Mouse (Mus musculus) layer of hippocampus, adult 11-12 months (tissue): ENCODE data around the gene Retsat.

Experiments
- DNase-seq: peaks from one replicate; pipeline ENCODE4 v3.0.0; 2022; ENCODE audit warnings: low spot score

The Retsat gene

GRCm38 (mm10) chr6:72623661-72624402 lies 25.6 kb downstream of the Retsat start:
- no peak for DNase-seq

DNA sequence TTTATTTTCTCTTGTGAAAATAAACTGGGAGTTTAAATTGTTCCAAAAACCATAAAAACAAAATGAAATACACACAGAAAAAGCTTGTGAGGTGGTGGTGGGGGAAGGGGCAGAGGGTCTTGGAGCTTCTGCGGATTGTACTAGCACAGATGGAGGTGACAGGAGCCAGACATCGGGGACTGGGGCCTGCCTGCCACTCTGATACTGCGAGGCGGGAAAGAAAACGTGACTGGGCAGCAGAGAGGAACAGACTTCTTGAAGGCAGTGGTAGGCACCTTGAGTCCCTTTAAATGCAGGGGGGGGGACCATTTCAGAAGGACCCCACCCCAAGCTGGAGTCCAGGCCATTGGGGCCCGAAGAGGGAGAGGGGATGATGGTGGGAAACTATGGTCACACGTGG lies 28.1 kb downstream of the Retsat start:
- no peak for DNase-seq

DNA sequence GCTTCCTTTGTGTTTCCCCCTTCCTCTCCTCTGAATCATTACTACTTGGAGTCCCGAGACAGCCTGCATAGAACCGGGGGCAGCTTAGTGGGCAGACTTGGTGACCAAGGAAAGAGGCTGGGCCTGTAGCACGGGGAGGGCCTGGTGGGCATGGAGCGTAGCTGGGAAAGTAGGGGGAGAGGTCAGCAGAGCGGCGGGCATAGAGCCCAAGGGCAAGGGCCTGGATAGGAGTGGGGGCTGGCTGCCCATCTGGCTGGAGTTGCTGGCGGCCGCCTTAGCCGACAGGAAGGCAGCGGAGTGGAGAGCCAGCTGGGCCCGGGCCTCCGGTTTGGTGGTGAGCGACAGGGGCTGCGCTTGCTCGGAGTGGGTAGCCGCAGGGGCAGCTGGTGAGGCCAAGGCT lies 29.0 kb downstream of the Retsat start:
- no peak for DNase-seq

- DNase-seq: no peak
These were observed 32.1 kb downstream of the Retsat start for GRCm38 (mm10) chr6:72630370-72630769.

DNA sequence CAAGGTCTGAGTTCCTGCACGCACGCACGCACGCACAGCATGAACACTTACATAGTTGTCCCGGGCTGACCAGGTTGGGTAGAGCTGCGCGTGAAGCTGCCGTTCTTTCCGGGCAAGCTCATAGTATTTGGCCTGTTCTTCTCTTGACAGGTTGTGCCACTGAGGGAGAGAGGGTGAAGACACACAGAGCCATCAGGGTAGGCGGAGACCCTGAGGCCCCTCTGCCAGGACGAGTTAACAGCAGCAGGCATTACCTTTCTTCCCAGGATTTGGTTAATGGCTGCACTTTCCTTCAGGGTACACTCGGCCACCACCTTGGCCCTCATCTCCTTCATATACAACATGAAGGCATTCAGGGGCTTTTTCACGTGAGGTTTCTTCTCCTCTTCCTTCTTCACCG lies 32.7 kb downstream of the Retsat start:
- no peak for DNase-seq

DNA sequence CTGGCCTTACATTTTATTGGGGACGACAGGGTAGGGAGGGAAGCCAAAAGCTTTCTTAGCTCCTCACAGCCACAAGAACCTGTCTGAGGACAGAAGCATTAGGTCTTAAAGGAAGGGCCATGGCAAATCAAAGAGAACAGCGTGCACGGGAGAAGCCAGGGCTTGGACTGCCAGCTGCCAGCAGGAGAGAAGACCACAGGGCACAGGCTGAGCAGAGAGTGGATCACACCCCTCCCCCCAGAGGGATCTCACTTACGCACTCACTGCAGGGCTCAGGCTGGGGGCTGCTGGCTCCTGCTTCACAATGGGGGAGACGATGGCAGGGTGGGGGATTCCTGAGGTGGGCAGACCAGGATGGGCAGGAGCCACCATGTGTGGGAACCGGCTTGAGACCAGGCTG lies 33.4 kb downstream of the Retsat start:
- no peak for DNase-seq

DNA sequence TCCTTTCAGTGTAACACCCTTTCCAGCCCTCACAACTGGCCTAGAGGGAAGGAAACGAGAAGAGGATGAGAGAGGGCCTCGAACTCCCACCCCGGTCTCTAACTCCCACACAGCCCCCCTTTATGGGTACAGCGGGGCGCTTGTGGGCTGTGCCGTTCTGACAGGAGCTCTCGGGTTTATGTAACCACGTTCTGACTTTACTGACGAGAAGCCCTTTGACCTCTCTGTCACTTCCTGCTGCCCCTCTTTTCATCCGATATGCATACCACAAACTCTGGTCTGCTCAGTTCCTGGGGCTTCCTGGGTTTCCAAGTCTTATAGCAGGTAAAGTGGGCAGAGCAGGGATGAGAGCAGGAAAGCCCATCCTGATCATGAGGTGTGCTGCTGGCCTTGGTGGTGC lies 36.0 kb downstream of the Retsat start:
- DNase-seq: no peak

GRCm38 (mm10) chr6:72635760-72636431 lies 37.6 kb downstream of the Retsat start:
- peak; percentile 74 for DNase-seq

DNA sequence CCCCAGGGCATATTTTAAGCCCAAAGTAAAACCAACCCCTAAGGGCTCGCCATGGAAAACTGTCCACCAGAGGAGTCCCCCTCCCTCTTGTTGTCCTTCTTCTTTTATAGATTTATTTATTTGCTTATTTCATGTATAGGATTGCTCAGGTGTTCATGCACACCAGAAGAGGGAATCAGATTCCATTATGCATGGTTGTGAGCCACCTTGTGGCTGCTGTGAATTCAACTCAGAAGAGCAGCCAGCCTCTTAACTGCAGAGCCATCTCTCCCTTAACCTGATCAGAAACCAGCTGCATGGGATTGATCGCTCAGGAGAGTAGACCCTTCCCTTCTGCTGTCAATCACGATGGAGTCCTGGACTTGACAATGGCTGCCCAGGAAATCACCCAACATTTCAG lies 38.7 kb downstream of the Retsat start:
- no peak for DNase-seq

GRCm38 (mm10) chr6:72641218-72641954 lies 43.1 kb downstream of the Retsat start:
- DNase-seq: no peak

DNA sequence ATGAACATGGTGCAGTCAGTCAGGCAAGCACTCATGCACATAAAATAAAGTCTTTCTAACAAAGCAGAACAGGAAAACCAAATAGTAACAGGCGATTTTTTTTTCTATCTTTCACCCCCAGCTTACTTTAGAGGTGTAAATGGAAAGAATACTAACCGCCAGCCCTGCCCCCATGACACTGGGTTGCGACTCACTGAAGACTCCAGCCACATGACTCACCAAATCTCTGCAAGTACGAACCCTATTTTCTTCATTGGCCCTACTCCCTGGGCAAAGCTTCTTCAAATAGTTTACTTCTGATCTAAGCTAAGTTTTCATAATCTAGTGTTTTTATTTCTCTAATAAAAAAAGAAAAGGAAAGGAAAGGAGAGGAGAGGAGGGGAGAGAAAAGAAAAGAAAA lies 46.3 kb downstream of the Retsat start:
- no peak for DNase-seq

DNA sequence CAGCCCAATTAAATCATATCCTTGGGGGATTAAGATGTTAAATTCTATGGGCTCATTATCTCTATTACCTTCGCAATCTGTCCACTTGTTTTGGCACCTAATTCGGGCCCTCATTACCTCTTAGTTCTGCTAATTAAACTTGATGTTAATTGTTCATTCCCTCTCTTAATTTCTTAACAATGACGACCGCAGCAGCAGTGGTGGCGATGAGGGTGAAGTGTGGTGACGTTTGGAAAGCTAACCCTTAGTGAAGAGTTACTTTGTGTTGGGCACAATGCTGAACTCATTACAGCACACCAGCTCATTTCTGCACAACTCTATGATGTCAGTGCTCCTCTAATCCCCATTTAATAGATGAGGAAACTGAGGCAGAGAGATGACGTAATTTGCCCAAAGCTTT lies 47.1 kb downstream of the Retsat start:
- no peak for DNase-seq

DNA sequence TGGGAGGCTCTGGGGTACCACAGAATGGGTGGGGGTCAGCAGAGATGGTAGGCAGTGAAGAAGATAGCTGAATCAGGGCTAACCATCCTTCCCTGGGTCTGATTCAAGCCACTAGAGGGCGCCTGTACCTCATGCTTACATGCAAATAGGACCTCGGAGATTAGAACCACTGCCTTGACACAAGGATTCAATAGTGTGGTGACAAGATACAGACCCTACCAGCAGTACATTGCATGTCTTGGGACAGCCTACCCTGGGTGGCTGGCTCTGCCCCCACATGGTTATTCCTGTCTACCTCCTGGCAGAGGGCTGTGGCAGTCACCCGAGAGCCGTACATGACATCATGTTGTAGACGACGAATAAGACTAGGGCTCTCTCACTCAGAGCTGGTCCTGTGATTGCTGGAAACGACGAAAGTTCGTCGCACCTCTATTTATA lies 49.1 kb downstream of the Retsat start:
- peak; percentile 81 for DNase-seq

DNA sequence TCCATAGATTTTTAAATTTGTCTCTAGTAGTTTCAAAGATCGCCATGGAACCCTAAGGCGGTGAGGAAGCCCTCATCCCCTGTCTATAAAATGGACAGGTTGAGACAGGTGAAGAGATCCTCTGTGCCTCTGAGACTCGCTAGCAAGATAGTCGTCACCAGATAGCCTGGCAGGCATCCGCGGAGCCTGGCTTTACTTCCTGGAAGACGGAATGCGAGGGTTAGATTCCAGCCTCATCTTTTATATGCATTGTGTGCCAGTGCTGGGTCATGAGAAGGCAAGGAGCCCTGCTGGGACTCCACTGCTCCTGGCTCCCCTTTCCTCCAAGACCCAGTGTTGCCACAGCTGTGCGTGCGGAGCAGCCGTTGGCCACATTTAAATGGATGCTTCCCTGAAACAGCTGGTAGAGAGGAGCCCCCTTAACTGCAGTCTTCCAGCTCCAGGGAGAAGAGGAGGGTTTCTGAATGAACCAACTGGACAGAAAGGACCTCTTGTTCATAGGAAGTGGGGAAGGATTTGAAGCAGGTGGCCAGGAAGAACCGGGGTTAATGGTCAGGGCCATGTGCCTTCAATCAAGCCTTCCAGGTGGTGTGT lies 49.8 kb downstream of the Retsat start:
- no peak for DNase-seq

DNA sequence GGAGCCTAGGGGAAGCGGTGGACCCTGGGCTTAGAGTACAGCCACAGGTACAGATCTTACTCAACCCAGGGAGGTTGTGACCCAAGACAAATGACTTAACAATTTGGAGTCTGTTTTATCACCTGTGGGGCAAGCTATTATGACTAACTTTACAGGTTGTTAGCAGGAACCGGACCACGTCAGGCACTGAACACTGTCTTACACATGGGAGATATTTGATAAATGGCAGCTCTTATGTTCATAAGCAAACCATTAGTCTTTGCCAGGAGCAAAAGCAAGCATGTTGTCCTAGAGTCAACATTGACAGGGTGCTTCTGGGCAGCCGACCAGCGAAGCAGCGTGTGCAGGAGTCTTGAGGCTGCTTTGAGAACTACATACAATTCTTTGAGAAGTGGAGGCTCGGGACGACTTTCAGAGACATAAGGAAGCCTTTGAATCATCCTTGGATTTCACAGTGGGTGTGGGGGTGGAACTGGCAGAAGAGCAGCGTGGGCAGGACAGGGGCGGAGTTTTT lies 52.1 kb downstream of the Retsat start:
- peak; percentile 62 for DNase-seq

GRCm38 (mm10) chr6:72653419-72653818 lies 55.1 kb downstream of the Retsat start:
- DNase-seq: no peak

DNA sequence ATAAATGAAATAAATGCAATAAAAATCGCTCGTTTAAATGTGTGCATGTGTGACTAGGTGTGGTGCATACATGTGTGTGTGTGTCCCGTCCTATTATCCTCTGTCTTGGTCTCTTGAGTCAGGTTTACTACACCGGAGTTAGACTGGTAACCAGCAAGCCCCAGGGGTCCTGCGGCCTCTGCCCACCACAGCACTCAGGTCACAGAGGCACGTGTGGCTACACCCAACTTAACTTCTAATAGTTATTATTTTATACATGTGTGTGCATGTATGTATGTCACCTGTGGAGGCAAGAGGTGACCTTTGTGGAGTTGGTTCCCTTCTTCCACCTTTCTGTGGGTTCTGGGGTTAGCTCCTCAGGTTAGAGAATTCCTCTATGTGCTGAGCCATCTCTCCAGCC lies 56.1 kb downstream of the Retsat start:
- DNase-seq: no peak

GRCm38 (mm10) chr6:72655309-72656052 lies 57.2 kb downstream of the Retsat start:
- DNase-seq: no peak

DNA sequence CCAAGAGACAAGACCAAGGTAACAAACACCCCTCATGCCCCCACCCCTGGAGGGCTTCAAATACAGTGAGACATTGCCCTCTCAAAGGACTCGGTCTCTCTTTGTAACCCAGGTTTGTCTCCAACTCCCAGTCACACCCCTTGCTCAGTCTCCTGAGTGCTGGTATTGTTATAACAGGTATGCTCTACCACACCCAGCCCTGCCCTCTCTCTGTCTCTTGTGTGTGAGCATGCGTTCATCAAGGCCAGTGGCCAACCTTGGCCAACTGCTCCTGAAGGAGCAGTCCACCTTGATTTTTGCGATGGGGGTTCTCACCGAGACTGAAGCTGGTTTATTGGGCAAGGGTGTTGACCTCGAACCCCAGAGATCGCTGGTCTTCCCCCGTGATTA lies 57.8 kb downstream of the Retsat start:
- no peak for DNase-seq

- DNase-seq: no peak
These were observed 59.7 kb downstream of the Retsat start for GRCm38 (mm10) chr6:72658006-72658405.
